Mouse (Mus musculus): ENCODE data around the gene Cfap57. TPM values are rescaled to one million over a fixed set of nuclear protein-coding genes. Genes with fewer than 3 reads are reported as not detected.

Gene Cfap57
- polyA plus RNA-seq (2016; fragmentation: Nextera tagmentation; extraction: Ambion mirVana) = 1.7 TPM in 2 replicates

DNA sequence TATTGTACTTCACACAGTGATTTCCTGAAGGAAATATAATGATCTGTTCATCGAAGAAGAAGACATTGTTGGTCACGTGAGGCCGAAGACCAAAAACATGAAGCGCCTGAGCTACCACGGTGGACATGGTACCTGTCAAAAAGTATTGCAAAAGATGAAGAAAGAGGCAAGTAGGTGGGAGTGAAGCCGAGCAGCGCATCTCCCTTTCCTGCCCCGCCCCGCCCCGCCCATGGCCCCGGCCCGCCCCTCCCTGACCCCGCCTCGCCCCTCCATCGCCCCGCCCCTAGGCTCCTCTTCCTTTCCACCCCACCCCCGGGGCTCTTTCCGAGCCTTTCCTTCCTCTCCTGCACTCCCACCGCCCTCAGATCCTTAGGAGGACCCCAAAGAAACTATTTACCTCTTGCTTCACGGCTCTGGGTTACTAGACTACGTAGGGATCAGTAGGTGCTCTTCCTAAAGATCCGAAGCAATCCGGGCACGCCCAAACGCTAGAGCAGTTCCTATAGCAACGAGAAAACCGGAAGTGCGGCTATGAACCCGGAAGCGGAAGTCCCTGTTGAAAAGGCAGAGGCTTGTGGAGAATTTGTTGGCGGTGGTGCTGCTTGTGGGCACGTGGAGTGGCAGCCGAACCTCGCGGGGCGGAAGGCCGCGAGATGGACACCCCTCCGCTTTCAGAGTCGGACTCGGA lies at the start of gene Cfap57, which contains the start of gene Ebna1bp2:
TSS of gene Cfap57 (minus strand) at position 499 of the 688 bp plus-strand sequence.
TSS of gene Ebna1bp2 (plus strand) at position 521 of the 688 bp plus-strand sequence.
- Histone ChIP-seq H3K4me1 (peaks cover 10% of the 10 kb centered on the region), H3K9ac (peak within 1 kb of the TSS; percentile 75), H3K27me3 (no peaks in the 10 kb centered on the region), H3K36me3 (peaks cover 27% of the 10 kb centered on the region), H3K4me2 (replicated peaks) (peak within 1 kb of the TSS; percentile 86), H3K9me3 (replicated peaks) (peaks cover 10% of the 10 kb centered on the region; the same call in 1 of the 2 replicates), H3K4me3 (peak within 1 kb of the TSS; percentile 78), H3K27ac (no peak within 1 kb of the TSS)
- ATAC-seq (ENCODE audit: low FRiP score) = peak; percentile 92
- WGBS = under 1% methylated on average over 32 of the region's 41 CpGs

DNA sequence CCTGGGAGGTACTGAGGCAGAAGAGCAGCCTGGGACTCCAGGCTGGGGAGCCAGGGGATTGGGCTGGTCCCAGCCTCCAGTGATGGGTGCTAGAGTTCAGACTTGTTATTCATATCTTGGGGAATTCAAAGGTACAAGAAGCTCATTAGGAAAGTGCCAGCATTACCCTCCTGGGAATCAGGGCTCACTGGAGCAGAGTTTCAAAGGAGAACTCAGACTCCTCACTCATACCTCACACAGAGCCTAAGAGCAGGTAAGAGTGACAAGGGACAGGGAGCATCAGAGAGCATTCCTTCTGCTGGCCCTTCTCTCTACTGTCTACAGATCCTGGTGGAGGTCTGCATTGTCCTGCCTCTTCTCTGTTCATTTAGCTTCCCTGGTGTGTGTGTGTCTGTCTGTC lies 38.1 kb upstream of the Cfap57 start, which contains the start of gene Olfr62:
TSS of gene Olfr62 (plus strand) at position 301 of the 400 bp plus-strand sequence.
- Histone ChIP-seq H3K9ac (no peak within 1 kb of the TSS), H3K9me3 (replicated peaks) (no peaks in the 10 kb centered on the region), H3K4me2 (replicated peaks) (no peak within 1 kb of the TSS), H3K4me3 (no peak within 1 kb of the TSS), H3K4me1 (no peaks in the 10 kb centered on the region), H3K27me3 (no peaks in the 10 kb centered on the region), H3K36me3 (no peaks in the 10 kb centered on the region), H3K27ac (no peak within 1 kb of the TSS)
- ATAC-seq (ENCODE audit: low FRiP score) = no peak

GRCm38 (mm10) chr4:118645234-118645633 lies 24.7 kb upstream of the Cfap57 start:
- no peak overlapping the region for H3K27ac ChIP-seq
- H3K36me3 ChIP-seq = no peaks in the 10 kb centered on the region
- no peak overlapping the region for H3K4me2 ChIP-seq (replicated peaks)
- H3K27me3 ChIP-seq = no peaks in the 10 kb centered on the region
- 15% methylated on average over 2 of the region's 2 CpGs for WGBS
- no peaks in the 10 kb centered on the region for H3K9me3 ChIP-seq (replicated peaks)
- no peak for ATAC-seq (ENCODE audit: low FRiP score)
- H3K9ac ChIP-seq = no peak overlapping the region
- H3K4me3 ChIP-seq = no peak overlapping the region
- no peaks in the 10 kb centered on the region for H3K4me1 ChIP-seq

GRCm38 (mm10) chr4:118642346-118643190 lies 22.0 kb upstream of the Cfap57 start:
- no peaks in the 10 kb centered on the region for H3K36me3 ChIP-seq
- WGBS = 47% methylated on average over 20 of the region's 20 CpGs
- H3K9me3 ChIP-seq (replicated peaks) = no peaks in the 10 kb centered on the region
- H3K4me2 ChIP-seq (replicated peaks) = no peak overlapping the region
- H3K9ac ChIP-seq = no peak overlapping the region
- no peak overlapping the region for H3K27ac ChIP-seq
- H3K4me1 ChIP-seq = no peaks in the 10 kb centered on the region
- no peak for ATAC-seq (ENCODE audit: low FRiP score)
- no peak overlapping the region for H3K4me3 ChIP-seq
- no peaks in the 10 kb centered on the region for H3K27me3 ChIP-seq

GRCm38 (mm10) chr4:118630261-118630660 lies 9.7 kb upstream of the Cfap57 start:
- no peaks in the 10 kb centered on the region for H3K27me3 ChIP-seq
- ATAC-seq (ENCODE audit: low FRiP score) = no peak
- no peak overlapping the region for H3K9ac ChIP-seq
- H3K9me3 ChIP-seq (replicated peaks) = no peaks in the 10 kb centered on the region
- no peak overlapping the region for H3K4me3 ChIP-seq
- 83% methylated on average over 5 of the region's 5 CpGs for WGBS
- H3K27ac ChIP-seq = no peak overlapping the region
- H3K4me2 ChIP-seq (replicated peaks) = no peak overlapping the region
- peaks cover 50% of the 10 kb centered on the region for H3K36me3 ChIP-seq
- no peaks in the 10 kb centered on the region for H3K4me1 ChIP-seq

GRCm38 (mm10) chr4:118621781-118622180 lies 1.2 kb upstream of the Cfap57 start:
- no peaks in the 10 kb centered on the region for H3K27me3 ChIP-seq
- 93% methylated on average over 9 of the region's 9 CpGs for WGBS
- H3K9me3 ChIP-seq (replicated peaks) = peaks cover 10% of the 10 kb centered on the region; the same call in 1 of the 2 replicates
- peaks cover 10% of the 10 kb centered on the region for H3K4me1 ChIP-seq
- no peak for ATAC-seq (ENCODE audit: low FRiP score)
- H3K4me2 ChIP-seq (replicated peaks) = peak overlapping the region; percentile 86
- peak overlapping the region; percentile 78 for H3K4me3 ChIP-seq
- peaks cover 41% of the 10 kb centered on the region for H3K36me3 ChIP-seq
- peak overlapping the region; percentile 75; the same call in 1 of the 2 replicates for H3K9ac ChIP-seq
- no peak overlapping the region for H3K27ac ChIP-seq

DNA sequence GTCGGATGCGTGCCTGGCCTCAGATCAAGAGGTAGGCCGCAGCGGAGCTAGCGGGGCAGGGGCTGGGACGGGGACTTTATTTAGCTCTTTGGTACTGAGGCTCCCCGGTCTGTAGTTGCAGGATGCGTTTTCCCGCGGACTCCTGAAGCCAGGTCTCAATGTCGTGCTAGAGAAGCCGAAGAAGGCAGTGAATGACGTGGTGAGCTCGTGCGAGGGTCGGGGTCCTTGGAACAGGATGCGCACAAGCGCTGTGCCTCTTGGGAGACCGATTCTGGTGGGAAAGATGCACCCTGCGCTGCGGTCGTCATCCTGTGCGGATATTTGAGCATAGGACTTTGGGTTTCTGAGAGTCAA lies 367 bp upstream of the Cfap57 start:
- peaks cover 10% of the 10 kb centered on the region for H3K4me1 ChIP-seq
- H3K27ac ChIP-seq = no peak overlapping the region
- H3K9me3 ChIP-seq (replicated peaks) = peaks cover 10% of the 10 kb centered on the region; the same call in 1 of the 2 replicates
- ATAC-seq (ENCODE audit: low FRiP score) = peak; percentile 53
- H3K4me2 ChIP-seq (replicated peaks) = peak overlapping the region; percentile 86
- WGBS = under 1% methylated on average over 23 of the region's 23 CpGs
- no peaks in the 10 kb centered on the region for H3K27me3 ChIP-seq
- H3K4me3 ChIP-seq = peak overlapping the region; percentile 78
- H3K9ac ChIP-seq = peak overlapping the region; percentile 75
- peaks cover 32% of the 10 kb centered on the region for H3K36me3 ChIP-seq

GRCm38 (mm10) chr4:118615412-118615811 lies 5.2 kb downstream of the Cfap57 start:
- H3K4me1 ChIP-seq = no peaks in the 10 kb centered on the region
- peaks cover 10% of the 10 kb centered on the region; the same call in 1 of the 2 replicates for H3K9me3 ChIP-seq (replicated peaks)
- no peak for ATAC-seq (ENCODE audit: low FRiP score)
- 84% methylated on average over 11 of the region's 11 CpGs for WGBS
- H3K27me3 ChIP-seq = no peaks in the 10 kb centered on the region
- no peak overlapping the region for H3K4me2 ChIP-seq (replicated peaks)
- no peak overlapping the region for H3K27ac ChIP-seq
- H3K36me3 ChIP-seq = no peaks in the 10 kb centered on the region
- H3K9ac ChIP-seq = no peak overlapping the region
- H3K4me3 ChIP-seq = no peak overlapping the region

- 24% methylated on average over 11 of the region's 11 CpGs for WGBS
- Histone ChIP-seq H3K4me2 (replicated peaks) (no peak overlapping the region), H3K27me3 (no peaks in the 10 kb centered on the region), H3K9ac (no peak overlapping the region), H3K4me1 (no peaks in the 10 kb centered on the region), H3K36me3 (no peaks in the 10 kb centered on the region), H3K9me3 (replicated peaks) (peaks cover 4% of the 10 kb centered on the region; the same call in 1 of the 2 replicates), H3K27ac (no peak overlapping the region), H3K4me3 (no peak overlapping the region)
- no peak for ATAC-seq (ENCODE audit: low FRiP score)
These were observed 8.0 kb downstream of the Cfap57 start for GRCm38 (mm10) chr4:118612619-118613018.

GRCm38 (mm10) chr4:118609836-118610235 lies 10.7 kb downstream of the Cfap57 start:
- no peak overlapping the region for H3K4me3 ChIP-seq
- no peaks in the 10 kb centered on the region for H3K36me3 ChIP-seq
- no peaks in the 10 kb centered on the region for H3K4me1 ChIP-seq
- no peak for ATAC-seq (ENCODE audit: low FRiP score)
- 74% methylated on average over 3 of the region's 3 CpGs for WGBS
- no peak overlapping the region for H3K4me2 ChIP-seq (replicated peaks)
- H3K9ac ChIP-seq = no peak overlapping the region
- no peak overlapping the region for H3K27ac ChIP-seq
- H3K27me3 ChIP-seq = no peaks in the 10 kb centered on the region
- no peaks in the 10 kb centered on the region; the same call in 1 of the 2 replicates for H3K9me3 ChIP-seq (replicated peaks)

DNA sequence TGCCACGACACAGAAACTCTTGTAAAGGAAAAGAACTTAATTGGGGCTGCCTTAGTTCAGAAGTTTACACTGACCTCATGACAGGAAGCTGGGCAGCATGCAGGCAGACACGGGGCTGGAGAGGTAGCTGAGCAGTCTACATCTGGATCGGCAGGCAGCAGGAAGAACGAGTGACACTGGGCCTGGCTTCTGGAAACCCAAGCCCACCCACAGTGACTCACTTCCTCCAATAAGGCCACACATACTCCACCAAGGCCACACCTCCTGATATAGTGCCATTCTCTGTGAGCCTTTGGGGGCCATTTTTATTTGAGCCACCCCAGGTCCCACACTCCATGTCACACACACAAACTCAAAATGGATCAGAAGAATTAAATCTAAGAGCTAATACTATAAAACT lies 16.5 kb downstream of the Cfap57 start:
- no peaks in the 10 kb centered on the region for H3K4me1 ChIP-seq
- 73% methylated on average over 4 of the region's 4 CpGs for whole genome bisulfite sequencing
- no peak overlapping the region for H3K4me2 ChIP-seq (replicated peaks)
- no peaks in the 10 kb centered on the region for H3K36me3 ChIP-seq
- H3K4me3 ChIP-seq = no peak overlapping the region
- no peaks in the 10 kb centered on the region for H3K27me3 ChIP-seq
- no peak for ATAC-seq (ENCODE audit: low FRiP score)
- H3K9me3 ChIP-seq (replicated peaks) = no peaks in the 10 kb centered on the region
- H3K9ac ChIP-seq = no peak overlapping the region
- no peak overlapping the region for H3K27ac ChIP-seq

- Histone ChIP-seq H3K4me2 (replicated peaks) (peak overlapping the region; percentile 32; the same call in 1 of the 2 replicates), H3K27ac (0 out of 2 replicates have a peak overlapping the region, but pooled peaks have one; percentile 12), H3K4me3 (no peak overlapping the region), H3K36me3 (no peaks in the 10 kb centered on the region), H3K27me3 (0 out of 2 replicates have a peak, but pooled peaks cover 3% of the 10 kb centered on the region), H3K9ac (peak overlapping the region; percentile 18; the same call in 1 of the 2 replicates), H3K9me3 (replicated peaks) (no peaks in the 10 kb centered on the region), H3K4me1 (peaks cover 13% of the 10 kb centered on the region)
- no peak for ATAC-seq (ENCODE audit: low FRiP score)
- WGBS = 7% methylated on average over 7 of the region's 7 CpGs
These were observed 30.8 kb downstream of the Cfap57 start for GRCm38 (mm10) chr4:118589733-118590130.

All from hindbrain, embryonic 12.5 days (tissue).